Mouse (Mus musculus): ENCODE results near the gene Agap1. TPM values are rescaled to one million over a fixed set of nuclear protein-coding genes. Genes with fewer than 3 reads are reported as not detected.

The Agap1 gene
- total and polyA plus RNA-seq, 2 experiments from 2014 or later, result 40.1 to 108 TPM

DNA sequence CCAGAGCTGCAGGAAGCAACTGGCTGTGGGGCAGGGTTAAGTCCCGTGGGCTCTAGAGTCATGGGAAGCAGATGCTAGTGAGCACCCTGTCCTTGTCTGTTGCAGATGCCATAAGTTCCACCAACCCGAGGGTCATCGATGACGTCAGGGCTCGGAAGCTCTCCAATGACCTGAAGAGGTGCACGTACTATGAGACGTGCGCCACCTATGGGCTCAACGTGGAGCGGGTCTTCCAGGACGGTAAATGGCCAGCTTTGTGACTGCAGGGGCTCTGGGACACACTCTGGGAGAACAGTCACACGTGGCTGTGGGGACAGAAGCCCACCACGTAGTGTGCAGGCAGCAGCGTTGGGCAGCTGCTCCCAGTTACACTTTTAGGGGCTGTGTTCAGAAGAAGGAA is 179.4 kb downstream of the Agap1 start:
- Histone ChIP-seq H3K9me3 (ENCODE audit: low read length) (no peaks in the 10 kb centered on the region), H3K36me3 (ENCODE audit: insufficient read depth) (peaks cover 36% of the 10 kb centered on the region), H3K4me1 (ENCODE audit: insufficient read depth) (no peaks in the 10 kb centered on the region), H3K4me2 (ENCODE audit: low read depth) (no peak overlapping the region), H3K27me3 (ENCODE audit: insufficient read depth, low read length) (no peaks in the 10 kb centered on the region), H3K27ac (ENCODE audit: low read depth, low read length) (no peak overlapping the region), H3K9ac (no peak overlapping the region), H3K4me3 (ENCODE audit: low read depth, low read length) (no peak overlapping the region)
- no peak for DNase-seq
- TF ChIP-seq CTCF (IDR thresholded peaks at IDR 0.05; ENCODE audit: low read depth), result peak; percentile 45
- 76% methylated on average over 14 of the region's 14 CpGs for WGBS
- no peak for ATAC-seq

DNA sequence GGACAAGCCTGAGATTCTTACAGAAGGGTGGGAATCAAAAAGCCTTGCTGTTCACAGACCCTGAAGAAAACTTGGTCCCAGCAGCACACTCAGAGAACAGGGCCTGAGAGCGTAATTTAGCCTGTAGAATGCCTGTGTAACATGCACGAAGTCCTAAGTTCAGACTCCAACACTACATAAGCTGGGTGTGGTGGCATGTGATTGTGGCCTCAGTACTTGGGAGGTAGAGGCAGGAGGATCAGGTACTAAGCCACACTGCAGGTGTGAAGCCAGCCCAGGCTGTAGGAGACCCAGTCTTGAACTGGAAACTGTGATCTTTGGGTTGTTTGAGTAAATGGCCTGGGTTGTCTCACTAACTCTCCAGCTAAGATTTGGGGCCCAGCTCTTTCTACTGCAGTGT is 180.5 kb downstream of the Agap1 start:
- DNase-seq (no peak), ATAC-seq (no peak)
- Histone ChIP-seq H3K27ac (ENCODE audit: low read depth, low read length) (no peak overlapping the region), H3K4me2 (ENCODE audit: low read depth) (no peak overlapping the region), H3K9ac (no peak overlapping the region), H3K4me3 (ENCODE audit: low read depth, low read length) (no peak overlapping the region), H3K9me3 (ENCODE audit: low read length) (no peaks in the 10 kb centered on the region), H3K4me1 (ENCODE audit: insufficient read depth) (no peaks in the 10 kb centered on the region), H3K36me3 (ENCODE audit: insufficient read depth) (peaks cover 26% of the 10 kb centered on the region), H3K27me3 (ENCODE audit: insufficient read depth, low read length) (no peaks in the 10 kb centered on the region)
- WGBS, result 93% methylated on average over 2 of the region's 2 CpGs
- no peak for TF ChIP-seq CTCF (IDR thresholded peaks at IDR 0.05; ENCODE audit: low read depth)

DNA sequence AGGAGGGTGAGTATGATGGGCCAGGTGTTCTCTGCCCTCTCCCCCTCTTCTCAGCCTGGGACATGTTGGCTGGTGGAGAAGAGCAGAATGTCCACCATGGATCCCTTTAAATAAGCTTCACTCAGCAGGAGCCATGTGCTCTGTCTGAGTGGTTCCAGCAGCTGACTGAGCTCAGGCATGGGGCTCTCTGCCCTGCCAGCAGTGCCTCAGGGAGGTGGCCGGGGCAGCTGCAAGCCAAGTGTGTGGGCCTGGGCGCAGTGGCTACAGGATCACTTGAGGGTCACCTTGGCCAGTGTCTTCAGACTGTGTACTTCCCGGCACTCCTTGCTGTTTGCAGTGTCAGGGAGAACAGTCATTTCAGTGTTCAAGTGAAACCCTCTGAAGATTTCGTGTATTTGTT is 183.1 kb downstream of the Agap1 start:
- no peak for TF ChIP-seq CTCF (IDR thresholded peaks at IDR 0.05; ENCODE audit: low read depth)
- H3K27ac ChIP-seq (ENCODE audit: low read depth, low read length), result no peak overlapping the region
- no peak overlapping the region for H3K9ac ChIP-seq
- no peak for ATAC-seq
- H3K4me2 ChIP-seq (ENCODE audit: low read depth), result no peak overlapping the region
- no peaks in the 10 kb centered on the region for H3K4me1 ChIP-seq (ENCODE audit: insufficient read depth)
- H3K36me3 ChIP-seq (ENCODE audit: insufficient read depth), result peaks cover 21% of the 10 kb centered on the region
- H3K9me3 ChIP-seq (ENCODE audit: low read length), result no peaks in the 10 kb centered on the region
- DNase-seq, result no peak
- H3K4me3 ChIP-seq (ENCODE audit: low read depth, low read length), result no peak overlapping the region
- 94% methylated on average over 4 of the region's 4 CpGs for WGBS
- no peaks in the 10 kb centered on the region for H3K27me3 ChIP-seq (ENCODE audit: insufficient read depth, low read length)

DNA sequence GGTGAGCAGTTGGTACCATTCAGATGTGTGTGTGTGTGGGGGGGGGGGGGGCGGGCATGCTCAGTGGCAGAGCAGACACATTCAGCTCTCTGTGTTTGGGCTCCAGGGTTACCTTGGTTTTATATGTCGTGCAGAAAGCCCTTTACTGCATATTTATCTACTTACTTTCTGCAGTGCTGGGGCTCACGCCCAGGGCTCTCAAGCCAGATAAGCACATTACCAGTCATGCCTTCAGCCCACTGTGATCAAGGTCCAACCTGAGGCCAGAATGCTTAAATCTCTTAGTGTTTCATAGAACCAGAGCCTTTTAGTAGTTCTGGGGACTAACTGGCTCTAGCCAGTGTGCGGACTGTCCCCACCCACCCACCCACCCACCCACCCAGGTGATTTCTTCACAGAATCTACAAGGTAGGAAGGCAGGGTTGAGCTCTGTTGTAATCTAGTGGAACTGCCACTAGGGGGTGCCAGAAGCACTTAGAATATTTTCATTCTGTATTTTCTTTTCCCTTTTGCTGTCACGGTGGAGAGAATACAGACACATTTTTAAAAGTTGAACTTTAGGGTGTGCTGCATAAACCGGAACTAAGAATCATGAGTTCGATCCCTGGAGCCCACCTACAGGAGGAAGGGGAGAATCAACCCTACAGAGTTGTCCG is 189.0 kb downstream of the Agap1 start:
- Histone ChIP-seq H3K27me3 (ENCODE audit: insufficient read depth, low read length) (no peaks in the 10 kb centered on the region), H3K27ac (ENCODE audit: low read depth, low read length) (no peak overlapping the region), H3K4me3 (ENCODE audit: low read depth, low read length) (no peak overlapping the region), H3K4me1 (ENCODE audit: insufficient read depth) (no peaks in the 10 kb centered on the region), H3K4me2 (ENCODE audit: low read depth) (no peak overlapping the region), H3K36me3 (ENCODE audit: insufficient read depth) (no peaks in the 10 kb centered on the region; the same call in 1 of the 2 replicates), H3K9ac (no peak overlapping the region), H3K9me3 (ENCODE audit: low read length) (no peaks in the 10 kb centered on the region)
- WGBS, result 72% methylated on average over 8 of the region's 8 CpGs
- DNase-seq (peak; percentile 76), ATAC-seq (peak; percentile 50)
- peak; percentile 73 for TF ChIP-seq CTCF (IDR thresholded peaks at IDR 0.05; ENCODE audit: low read depth)

DNA sequence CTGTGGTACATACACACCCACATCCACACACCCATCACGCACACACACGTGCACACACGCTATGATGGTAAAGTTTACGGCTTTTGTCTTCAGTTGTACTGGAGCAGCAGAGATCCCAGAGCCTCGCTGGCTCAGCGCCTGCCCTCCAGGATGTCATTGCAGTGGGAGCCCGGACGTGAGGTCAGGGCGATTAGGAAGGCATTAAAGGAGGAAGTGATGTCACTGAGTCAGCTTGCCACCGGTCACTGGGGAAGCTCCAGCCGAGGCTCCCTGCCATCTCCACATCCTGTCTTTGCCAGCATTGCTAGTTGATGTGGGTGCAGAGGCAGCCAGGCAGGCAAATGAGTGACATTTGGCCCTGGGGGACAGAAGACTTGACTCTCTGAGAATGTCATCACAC is 189.5 kb downstream of the Agap1 start:
- WGBS, result 83% methylated on average over 11 of the region's 11 CpGs
- ATAC-seq (no peak), DNase-seq (no peak)
- Histone ChIP-seq H3K4me3 (ENCODE audit: low read depth, low read length) (no peak overlapping the region), H3K9me3 (ENCODE audit: low read length) (no peaks in the 10 kb centered on the region), H3K9ac (no peak overlapping the region), H3K4me1 (ENCODE audit: insufficient read depth) (no peaks in the 10 kb centered on the region), H3K36me3 (ENCODE audit: insufficient read depth) (no peaks in the 10 kb centered on the region; the same call in 1 of the 2 replicates), H3K27ac (ENCODE audit: low read depth, low read length) (no peak overlapping the region), H3K27me3 (ENCODE audit: insufficient read depth, low read length) (no peaks in the 10 kb centered on the region), H3K4me2 (ENCODE audit: low read depth) (no peak overlapping the region)
- no peak for TF ChIP-seq CTCF (IDR thresholded peaks at IDR 0.05; ENCODE audit: low read depth)

DNA sequence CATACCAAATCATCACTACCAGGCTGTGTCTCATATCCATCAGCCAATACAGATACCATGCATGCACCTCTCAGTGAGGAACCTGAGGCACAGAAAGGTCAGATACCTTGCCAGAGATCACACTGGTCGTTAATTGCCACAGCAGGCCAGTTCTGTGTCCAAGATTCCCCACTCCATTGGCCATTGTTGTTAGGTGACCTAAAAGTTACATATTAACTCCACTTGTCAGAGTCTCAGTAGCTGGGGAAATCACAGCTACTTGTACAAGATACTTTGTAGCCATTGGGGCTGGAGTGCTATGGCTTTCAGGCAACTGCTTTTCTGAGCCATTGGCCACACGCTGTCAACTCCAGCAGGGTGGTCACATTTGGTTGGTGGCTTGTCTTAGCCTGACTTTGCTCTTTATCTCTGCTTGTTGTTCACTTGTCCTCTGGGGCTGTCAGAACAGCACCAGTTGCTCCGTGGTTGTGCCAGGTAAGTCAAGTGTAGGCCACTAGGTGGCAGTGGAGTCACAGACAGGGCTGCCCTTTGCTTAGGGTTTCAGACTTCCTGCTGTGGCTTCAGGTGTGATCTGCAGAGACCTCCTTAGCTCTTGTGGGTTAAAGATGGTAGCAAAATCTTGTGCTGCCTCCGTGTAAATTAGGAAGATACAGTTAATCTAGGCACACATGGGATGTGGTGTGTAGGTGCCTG is 191.9 kb downstream of the Agap1 start:
- no peak overlapping the region for H3K9ac ChIP-seq
- peak; percentile 89 for TF ChIP-seq CTCF (IDR thresholded peaks at IDR 0.05; ENCODE audit: low read depth)
- ATAC-seq, result peak; percentile 45; the same call in 1 of the 2 replicates

DNA sequence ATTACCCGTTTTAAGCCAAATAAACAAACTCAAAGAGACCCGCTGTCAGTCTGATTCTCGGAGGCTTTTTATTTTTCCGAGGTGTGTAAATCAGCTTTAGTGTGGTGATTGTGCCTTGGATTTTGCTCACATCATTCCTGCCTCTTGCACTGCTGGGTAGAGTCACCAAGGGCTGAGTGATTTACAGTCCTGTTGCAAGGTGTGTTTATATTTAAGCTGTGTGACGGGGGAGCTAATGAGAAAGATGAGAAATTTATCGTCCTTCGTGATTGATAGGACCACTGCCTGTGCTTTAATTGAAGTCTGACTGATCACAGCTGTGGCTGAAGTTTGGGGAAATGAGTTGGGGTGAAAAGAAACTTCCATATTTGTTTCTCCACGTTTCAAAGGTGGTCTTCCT is 192.9 kb downstream of the Agap1 start:
- Histone ChIP-seq H3K9ac (no peak overlapping the region), H3K9me3 (ENCODE audit: low read length) (no peaks in the 10 kb centered on the region), H3K4me3 (ENCODE audit: low read depth, low read length) (no peak overlapping the region), H3K27ac (ENCODE audit: low read depth, low read length) (no peak overlapping the region), H3K4me1 (ENCODE audit: insufficient read depth) (no peaks in the 10 kb centered on the region), H3K27me3 (ENCODE audit: insufficient read depth, low read length) (no peaks in the 10 kb centered on the region), H3K36me3 (ENCODE audit: insufficient read depth) (peaks cover 8% of the 10 kb centered on the region; the same call in 1 of the 2 replicates), H3K4me2 (ENCODE audit: low read depth) (no peak overlapping the region)
- 84% methylated on average over 8 of the region's 8 CpGs for WGBS
- TF ChIP-seq CTCF (IDR thresholded peaks at IDR 0.05; ENCODE audit: low read depth), result no peak
- no peak for ATAC-seq
- DNase-seq, result no peak

More for the DNA sequence above, 191.9 kb downstream of the Agap1 start:
- Histone ChIP-seq H3K27ac (ENCODE audit: low read depth, low read length) (no peak overlapping the region), H3K9me3 (ENCODE audit: low read length) (no peaks in the 10 kb centered on the region), H3K27me3 (ENCODE audit: insufficient read depth, low read length) (no peaks in the 10 kb centered on the region), H3K4me1 (ENCODE audit: insufficient read depth) (no peaks in the 10 kb centered on the region), H3K4me2 (ENCODE audit: low read depth) (no peak overlapping the region), H3K36me3 (ENCODE audit: insufficient read depth) (peaks cover 1% of the 10 kb centered on the region; the same call in 1 of the 2 replicates), H3K4me3 (ENCODE audit: low read depth, low read length) (no peak overlapping the region)
- 34% methylated on average over 4 of the region's 4 CpGs for WGBS
- DNase-seq, result peak; percentile 77

All from forebrain, postnatal 0 days (tissue).